Mouse (Mus musculus) kidney, adult 8-10 months (tissue): ENCODE results near the gene Trim67.
A peak's percentile ranks its signal among the peaks of the same experiment; 100 is the strongest.

Experiments
- DNase-seq, 2 experiments: peaks; one replicate each; pipeline ENCODE4 v3.0.0; 2022

The Trim67 gene

DNA sequence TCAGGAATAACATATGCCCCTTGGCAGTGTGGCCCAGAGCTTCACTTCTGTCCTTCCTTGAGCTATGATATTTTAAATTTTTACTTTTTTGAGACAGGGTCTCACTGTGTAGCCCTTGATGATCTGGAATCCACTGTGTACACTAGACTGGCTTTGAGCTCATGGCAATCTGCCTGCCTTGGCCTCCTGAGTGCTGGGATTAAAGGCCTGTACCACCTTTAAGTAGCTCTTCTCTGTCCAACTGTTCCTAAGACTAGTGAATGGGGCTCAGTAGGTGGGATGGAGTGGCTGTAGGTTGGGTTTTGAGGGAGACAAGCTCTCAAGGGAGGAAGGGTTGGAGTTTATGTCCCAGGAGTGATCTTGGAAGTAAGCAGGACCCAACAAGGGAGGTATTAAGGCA is 43.0 kb downstream of the Trim67 start:
- DNase-seq = no peak

DNA sequence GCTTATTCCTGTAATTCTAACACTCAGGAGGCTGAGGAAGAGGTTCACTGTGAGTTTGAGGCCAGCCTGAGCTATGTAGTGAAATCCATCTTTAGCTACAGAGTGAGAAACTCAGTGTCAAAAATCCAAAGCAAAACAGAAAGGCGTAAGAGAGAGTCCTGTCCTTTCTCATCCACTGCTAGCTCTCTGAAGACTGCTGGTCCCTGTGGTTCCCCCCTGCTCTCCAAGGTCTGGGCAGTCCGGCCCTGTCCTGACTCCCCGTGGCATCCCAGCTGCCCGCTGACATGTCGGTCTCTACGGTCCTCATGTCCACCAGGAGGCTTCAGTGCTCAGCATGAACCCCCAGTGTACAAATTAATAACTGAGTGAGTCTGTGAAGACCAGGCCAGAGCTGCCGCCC is 43.4 kb downstream of the Trim67 start:
- no peak for DNase-seq

DNA sequence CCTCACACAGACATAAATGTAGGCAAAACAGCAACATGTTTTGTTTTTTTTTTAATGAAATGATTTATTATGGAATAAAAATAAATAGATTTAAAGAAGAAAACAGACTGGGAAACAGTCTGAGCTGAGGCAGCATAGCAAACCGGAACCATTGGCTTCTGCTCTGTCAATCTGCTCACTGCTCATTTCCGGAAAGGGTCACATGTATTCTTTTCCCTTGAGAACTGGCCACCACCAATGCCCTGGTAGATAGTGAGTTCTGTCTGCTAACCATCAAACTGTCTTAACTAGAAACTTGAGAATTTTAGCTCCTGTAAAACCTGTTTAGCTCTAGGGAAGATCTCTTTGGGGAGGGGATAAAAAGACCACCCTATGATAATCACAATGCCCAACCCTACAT is 44.0 kb downstream of the Trim67 start:
- DNase-seq = no peak

DNA sequence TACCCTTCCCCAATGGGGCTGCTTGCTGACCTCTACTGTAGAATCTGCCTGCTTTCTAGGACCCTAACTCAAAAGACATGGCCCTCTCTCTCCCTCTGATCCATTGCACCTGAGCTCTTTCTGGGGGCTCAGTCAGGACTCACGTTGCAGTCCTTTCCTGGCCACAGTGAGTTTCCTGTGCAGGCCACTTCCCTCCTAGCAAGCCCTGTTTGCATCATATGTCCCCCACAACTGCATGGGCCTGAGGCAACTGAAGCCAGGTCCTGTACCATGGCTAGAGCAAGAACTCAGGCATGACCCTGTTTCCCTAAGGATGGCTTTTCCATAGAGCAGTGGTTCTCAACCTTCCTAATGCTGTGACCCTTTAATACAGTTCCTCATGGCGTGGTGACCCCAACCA is 45.1 kb downstream of the Trim67 start:
- no peak for DNase-seq

DNA sequence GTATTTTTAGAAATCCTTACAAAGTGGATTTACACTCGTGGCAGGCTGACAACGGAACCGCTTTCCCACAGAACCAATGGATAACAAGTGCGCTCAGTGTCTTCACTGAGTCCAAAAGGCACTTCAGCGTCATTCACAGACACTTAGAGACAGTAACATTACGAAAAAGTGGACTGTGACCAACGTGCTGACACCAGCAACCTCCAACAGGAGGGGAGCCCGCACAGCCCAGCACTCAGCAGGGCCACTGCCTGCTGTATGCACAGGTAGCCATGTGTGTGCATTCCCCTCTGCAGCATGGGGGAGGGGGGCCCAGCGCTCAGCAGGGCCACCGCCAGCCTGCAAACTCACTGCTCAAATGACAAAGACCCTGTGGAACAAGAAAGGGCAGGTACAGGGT is 46.5 kb downstream of the Trim67 start:
- DNase-seq = peak in 1 of 2 experiments; percentile 38

DNA sequence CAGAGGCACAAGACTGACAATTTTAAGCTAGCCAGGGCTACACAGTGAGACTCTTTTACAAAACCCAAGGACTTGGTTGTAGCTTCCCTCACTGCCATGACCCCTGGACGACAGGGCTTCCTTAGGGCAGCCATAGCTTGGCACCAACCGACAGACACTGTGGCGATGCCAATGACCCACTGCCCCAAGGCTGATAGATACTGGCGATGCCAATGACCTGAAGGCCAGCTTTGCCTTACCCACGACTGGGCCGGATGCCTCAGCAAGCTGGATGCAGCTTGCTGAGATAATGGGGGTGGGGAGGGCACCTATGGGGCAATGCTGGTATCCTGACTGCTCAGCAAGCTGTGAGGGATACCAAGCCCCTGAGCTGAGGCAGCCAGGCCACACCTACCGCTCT is 48.0 kb downstream of the Trim67 start:
- DNase-seq = no peak

DNA sequence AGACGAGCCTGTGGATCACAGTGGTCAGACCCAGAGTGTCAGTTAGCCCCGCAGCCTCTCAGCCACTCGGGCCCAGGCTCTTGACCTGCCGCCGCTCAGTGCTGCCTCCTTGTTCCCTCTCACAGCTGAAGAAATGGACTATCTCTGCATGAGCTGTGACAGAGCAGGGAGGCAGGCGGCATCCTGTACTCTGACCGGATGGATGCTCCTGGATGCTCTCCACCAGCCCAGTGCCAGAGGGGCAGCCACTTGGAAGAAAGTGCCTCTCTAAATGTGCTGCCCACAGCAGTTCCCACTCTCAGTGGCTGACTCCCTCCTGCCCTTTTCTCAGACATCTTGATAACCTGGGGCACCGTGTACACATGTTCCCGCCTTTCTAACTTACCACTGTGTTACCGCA is 48.9 kb downstream of the Trim67 start:
- peak in 1 of 2 experiments; percentile 39 for DNase-seq

DNA sequence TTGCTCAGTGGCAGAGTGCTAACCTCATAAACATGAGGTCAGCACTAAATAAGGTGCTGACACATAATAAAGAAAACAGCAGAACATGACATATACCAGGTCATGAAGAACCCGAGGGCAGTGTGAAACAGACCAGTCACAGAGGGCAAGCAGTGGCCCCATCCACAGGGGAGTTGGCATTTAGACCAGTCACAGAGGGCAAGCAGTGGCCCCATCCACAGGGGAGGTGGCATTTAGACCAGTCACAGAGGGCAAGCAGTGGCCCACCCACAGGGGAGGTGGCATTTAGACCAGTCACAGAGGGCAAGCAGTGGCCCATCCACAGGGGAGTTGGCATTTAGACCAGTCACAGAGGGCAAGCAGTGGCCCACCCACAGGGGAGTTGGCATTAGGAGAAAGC is 50.0 kb downstream of the Trim67 start:
- peak in 1 of 2 experiments; percentile 32 for DNase-seq

DNA sequence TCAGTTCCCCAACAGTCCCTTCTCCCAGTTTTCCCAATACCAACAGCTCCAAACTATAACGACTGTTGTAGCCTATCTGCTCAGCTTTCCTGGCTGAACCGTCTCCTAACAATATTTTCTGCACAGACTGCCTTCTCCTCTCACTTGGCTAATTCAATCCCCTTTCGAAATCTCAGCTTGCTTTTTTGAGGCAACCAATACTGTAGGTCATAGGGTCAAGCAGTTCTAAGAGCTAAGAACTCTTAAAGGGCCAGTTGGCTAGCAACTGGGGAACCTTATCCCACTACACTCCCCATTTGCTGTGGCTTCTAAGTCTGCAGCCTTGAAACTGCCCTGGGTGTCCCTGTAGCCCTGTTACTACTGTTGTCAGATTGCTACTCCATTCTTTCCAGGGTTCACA is 52.2 kb downstream of the Trim67 start:
- DNase-seq = no peak

DNA sequence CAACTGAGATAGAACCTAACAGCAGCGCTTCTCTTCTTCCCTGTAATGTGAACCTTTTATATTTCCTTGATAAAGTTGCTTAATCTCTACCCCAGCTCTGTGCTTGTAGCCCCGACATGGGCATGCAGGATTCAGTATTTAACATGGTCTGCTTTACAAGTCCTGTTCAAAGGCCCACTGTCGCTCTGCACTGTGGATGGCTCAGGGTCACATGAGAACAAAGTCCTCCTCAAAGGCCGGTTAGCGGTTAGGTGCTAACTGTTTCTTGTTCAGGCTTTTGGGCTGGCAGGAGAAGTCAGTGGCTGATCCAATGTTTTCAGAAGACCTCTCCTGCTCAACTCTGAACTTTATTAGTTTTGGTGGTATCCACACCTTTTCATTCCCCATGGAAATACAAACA is 52.7 kb downstream of the Trim67 start:
- DNase-seq = peak in 1 of 2 experiments; percentile 32

DNA sequence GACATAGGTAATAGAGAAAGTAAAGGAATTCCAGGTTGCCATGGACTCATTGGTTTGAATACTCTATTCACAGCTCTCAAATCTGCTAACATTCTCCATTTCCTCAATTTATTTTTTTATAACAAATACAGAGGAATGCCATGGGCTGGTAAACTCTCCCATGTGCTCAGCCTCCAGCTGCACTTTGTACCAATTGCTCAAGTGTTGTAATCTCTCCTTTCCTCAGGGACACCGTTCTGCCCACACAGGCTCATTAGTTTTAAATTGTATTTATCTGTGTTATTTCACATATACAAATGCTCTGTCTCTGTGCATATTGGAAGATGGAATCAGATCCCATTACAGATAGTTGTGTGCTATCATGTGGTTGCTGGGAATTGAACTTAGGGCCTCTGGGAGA is 60.6 kb downstream of the Trim67 start:
- DNase-seq = no peak

DNA sequence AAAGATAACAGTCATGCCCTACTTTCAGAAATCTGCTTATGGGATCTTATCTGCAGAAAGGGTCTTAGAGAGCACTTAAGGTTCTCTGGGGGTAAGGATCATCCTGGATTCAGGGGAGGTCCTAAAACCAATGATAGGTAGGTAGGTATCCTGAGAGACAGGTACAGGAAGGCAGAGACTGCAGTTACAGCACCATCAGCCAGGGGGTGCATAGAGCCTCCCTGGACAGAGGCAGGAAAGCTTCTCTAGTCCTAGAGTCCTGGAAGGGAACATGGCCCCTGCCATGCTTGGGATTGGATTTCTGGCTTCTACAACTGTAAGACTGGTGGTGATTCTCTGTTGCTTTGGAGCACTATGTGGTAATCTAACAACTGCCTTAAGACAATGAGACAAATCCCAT is 66.6 kb downstream of the Trim67 start:
- peak in 1 of 2 experiments; percentile 48 for DNase-seq

DNA sequence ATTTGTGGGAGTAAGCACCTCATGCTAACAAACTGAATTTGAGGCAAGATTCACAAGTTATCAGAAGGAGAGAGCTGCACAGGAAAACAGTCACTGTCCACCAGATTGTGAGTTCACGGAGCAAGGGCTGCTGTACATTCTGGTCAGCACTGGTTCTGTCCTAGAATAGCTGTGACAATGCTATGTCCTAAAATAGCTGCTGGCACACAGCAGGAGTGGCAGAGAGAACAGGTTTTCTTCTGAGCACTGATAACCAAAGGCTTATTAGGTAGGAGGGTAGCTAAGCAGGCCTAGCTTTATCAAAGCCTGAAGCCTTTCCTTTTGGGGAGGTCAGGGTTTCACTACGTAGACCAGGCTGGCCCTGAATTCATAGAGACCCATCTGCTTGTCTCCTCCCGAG is 67.3 kb downstream of the Trim67 start:
- no peak for DNase-seq

DNA sequence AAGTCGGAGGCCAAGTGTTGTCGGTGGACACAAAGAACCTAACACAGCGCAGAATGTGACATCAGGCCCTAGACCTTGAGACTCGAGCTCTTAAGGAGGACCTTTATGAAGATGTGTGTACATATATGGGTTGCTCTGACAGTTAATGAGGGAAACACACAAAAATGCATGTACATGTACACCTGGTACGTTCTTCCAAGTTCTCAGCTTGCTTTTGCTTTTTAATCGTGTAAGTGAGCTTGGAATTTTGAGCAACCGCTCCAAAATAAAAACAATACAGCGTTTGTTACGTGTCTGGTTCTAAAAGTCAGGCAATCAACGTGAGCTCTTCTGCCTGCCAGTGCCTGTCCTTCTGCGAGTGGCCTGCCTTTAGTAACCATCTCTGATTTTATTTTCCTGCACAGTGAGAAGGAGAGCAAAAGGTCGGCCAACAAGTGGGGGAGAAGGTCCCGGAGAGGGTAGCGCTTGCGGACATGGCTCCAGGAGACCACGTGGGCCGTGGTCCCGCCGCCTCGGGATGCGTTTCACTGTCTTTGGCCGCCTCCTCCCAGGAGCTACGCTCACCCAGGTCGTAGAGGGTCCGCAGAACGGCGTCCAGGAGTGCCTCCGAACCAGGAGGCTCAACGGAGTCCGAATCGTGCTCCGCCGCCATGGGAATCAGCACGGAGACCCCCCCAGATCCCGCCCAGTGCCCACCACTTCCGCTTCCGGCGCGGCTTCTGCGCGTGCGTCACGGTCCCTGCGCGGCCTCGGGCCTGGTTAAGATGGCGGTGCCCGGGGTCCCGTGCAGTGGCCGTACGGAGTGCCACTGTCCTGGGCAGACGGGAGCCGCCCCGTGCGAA is 69.7 kb downstream of the Trim67 start, which contains the start of the genes Gnpat and 2810004N23Rik:
Gnpat (plus strand) TSS at position 713 of the 842 bp plus-strand sequence.
2810004N23Rik (minus strand) TSS at position 800 of the 842 bp plus-strand sequence.
- DNase-seq = peak; percentile 88 to 93

DNA sequence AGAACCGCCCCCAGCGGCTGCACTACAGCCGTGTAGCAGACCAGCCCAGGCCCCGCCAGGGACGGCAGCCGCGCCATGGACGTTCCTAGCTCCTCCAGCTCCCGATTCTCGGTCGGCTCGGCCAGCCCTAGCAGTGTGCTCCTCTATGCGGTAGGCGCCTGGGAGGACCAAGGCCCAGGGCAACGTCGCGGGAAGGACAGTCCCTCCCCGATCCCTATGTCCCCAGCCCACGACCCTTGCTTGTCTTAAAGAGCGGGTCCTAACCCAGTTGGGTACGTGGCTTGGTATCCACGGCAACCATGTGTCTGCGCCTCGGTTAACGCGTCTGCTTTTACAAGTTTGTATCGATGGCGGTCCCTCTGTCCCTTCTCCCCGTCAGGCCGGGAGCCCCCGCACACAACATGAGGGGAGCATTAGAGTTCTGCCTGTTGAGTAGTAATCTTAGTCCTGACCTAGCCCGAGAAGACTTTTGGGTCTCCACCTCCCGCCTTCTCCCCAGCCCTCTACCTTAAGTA is 70.3 kb downstream of the Trim67 start:
- no peak for DNase-seq

DNA sequence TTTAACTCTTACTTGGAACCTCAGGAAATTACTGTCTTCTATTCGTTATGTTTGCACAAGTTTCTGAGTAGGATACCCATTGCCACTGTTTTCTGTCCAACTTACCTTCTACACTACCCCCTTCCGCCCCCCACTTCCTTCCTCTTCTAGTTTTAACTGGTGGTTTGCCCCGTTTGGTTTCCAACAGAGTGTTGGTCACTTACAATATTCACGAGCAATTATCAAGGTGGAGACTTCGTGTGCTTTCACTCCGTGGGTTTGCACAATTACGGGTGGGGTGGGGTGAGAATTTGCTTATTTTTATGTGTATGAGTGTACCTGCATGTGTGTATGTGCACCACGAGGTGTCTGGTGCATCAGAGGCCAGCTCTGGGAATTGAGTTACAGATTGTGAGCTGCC is 70.8 kb downstream of the Trim67 start:
- DNase-seq = no peak

DNA sequence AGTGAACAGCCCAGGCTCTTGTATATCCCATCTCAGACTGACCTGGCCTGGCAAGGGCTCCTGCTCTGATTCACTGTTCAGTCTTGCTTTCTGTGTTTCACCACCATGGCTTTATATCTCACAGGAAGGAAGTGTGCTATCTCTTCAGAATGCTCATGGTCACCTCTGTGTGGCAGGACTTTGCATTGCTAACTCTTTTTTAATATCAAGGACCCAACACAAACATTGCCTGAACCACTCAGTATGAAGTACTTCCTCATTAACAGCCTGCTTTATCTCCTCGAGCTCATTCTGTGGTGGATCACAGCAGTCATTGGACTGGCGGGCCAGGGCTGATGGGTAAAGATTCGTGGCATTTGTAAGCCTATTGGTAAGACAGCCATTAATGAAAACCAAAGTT is 73.8 kb downstream of the Trim67 start:
- DNase-seq = no peak

DNA sequence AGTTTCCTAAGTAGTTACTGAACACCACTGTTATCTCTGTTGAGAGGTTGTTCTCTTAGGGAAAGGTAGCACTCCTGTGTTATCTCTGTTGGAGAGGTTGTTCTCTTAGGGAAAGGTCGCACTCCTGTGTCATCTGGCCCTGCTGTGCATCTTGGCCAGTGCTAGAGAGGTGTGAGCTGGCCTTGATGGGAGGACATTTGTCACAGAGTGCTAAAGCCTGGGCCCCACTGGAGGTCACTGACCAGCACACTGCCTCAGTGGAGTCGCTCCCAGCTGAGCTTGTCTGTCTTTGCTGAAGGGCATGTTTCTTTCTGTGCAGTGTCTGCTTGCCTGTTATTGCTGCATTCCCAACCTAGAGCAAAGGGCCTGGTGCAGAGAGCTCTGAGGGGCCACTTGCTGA is 74.2 kb downstream of the Trim67 start:
- no peak for DNase-seq

DNA sequence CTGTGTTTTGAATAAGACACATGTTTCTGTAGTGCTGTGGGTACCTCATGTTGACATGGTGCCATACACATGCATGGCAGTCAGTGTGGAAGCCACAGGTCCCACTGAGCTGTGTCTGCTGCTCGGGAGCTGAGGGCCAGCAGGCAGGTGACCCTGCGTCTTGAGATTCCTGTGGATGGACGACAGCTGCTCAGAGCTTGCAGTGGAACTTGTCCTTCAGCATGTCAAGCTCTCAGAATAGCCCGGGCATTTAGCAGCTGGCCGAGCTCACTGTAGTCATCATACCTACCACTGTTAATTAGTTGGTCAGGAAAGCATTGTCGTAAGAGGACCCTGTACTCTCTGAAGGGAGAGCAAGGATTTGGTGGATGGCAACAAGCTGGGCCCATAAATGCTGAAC is 76.8 kb downstream of the Trim67 start:
- no peak for DNase-seq

DNA sequence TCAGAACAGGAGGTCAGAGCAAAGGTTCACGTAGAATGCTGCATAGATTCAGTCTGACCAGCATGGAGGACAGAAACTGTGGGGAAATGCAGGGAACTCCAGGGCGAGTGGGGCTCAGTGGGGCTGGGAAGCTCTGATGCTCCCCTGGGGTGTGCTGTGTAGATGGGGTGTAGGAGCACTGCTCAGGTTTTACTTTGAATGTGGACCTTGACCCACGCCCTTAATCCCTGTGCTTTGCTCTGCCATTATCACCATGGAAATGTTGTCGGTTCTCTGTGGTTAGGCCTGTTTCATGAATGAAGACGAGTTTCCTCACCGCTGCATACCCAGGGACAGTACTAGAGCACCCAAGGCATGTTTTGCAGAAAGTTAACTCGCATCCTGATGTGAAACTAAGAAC is 78.6 kb downstream of the Trim67 start:
- DNase-seq = no peak

DNA sequence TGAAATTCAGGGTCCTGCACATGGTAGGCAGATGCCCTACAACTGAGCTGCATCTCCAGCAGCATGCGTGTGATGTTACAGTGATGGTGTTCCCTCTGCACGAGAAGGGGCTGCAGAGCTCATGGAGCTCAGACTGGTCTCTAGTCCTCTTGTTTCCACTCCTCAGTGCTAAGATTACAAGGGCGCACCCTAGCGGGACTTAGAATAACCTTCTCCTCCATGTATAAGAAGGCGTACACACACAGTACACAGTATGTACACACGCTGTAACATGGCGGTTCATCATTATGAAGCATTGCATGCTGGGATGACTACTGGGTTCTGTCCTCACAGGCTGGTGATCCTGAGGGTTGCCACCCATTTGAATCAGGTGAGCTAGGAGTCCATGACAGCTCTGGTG is 79.2 kb downstream of the Trim67 start:
- no peak for DNase-seq

DNA sequence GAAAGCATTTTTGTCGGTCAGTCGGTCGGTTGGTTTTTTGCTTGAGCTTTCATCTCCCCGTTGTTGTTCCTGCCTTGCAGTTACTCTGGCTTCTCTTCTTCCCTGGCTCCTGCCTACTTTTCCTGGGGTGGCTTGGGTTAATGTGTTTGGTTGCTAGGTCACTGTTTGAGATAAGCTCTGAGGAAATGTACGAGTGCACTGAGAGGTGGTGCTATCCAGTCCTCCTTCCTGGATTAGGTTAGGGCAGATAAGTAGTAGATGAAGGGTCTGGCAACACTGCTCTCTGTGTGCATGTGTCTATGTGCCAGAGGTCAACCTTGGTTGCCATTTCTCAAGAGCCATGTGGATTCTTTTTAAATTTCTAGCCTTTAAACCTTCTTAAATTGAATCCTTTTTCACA is 79.8 kb downstream of the Trim67 start:
- DNase-seq = no peak

DNA sequence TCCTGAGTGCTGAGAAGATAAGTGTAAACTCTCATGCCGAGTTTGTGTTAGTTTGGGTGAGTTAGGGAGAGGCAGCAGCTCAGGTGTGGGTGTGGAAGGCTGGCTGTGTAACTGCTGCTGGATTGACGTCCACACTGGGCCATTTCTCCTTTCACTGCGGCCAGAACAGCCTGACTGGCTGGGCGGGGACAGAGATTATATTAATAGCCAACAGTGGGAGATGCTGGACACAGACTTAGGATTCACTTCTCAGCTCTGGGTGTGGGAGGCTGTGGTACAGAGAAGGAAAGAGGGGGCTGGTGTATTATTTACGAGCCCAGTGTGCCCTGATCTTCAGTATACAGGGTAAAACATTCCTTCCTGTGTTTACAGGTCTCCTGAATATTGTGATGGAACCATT is 85.2 kb downstream of the Trim67 start:
- no peak for DNase-seq

DNA sequence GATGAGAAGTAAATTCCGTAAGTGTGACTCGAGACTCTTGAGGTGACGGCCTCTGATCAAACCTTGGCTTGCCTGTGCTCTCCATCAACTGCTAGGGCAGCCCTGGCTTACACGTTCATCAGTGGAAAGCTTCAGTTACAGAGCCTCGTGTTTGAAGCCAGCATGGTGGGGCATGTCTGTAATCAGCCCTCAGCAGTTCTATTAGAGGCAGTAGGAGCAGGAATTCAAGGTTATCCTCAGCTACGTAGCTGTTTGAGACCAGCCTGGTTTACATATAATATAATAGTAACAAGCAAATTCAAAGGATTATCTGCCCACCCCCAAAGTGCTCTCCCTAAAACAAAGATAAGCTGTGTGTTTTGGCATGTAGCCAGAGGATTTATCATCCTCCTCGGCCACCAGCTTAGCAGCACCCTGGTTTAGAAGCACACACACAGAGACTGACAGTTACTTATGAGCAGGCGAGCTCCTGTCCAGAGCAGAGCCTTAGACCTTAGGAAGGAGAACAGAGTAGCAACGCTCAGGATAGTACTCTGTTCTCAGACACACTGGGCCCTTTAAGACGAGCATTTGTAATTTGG is 86.1 kb downstream of the Trim67 start:
- DNase-seq = no peak
